ENCODE assay signal across 15 mouse cellular contexts in the genomic region with DNA sequence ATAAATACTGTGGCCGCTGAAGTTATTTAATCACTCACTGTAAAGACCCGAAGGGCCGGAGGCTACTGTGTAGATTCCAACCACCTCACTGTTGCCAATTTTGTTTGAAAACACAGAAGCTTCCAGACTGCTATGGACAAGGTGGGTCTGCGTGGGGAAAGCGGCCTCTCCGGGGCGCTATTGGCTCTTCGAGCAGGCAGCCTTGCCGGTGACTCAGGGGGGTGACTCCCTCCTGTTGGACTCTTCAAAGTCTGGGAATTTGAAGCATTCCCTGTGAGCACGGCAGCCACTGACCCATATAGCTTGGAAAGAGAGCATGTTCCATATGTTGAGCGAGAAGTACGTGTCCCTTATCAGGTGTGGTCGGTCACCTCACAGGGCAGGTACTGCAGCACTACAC. TPM values are rescaled to one million over a fixed set of nuclear protein-coding genes. Genes with fewer than 3 reads are reported as not detected.
DNase-seq lines count a peak whose midpoint lies in the region; ATAC-seq and TF ChIP-seq lines count a peak whose summit lies in the region.
"Had no signal": no experiment of that assay in that cellular context is flagged by ENCODE, and none has a peak within 500 bp of the region (broad histone marks: within the 10 kb centered on the region; RNA-seq: fewer than 3 reads in every experiment).

No protein-coding gene starts in this region.

- intact Hi-C loops in heart, postnatal 14 days (cut with DNase I): no loop called here
- intact Hi-C loops in left cerebral cortex, postnatal 14 days (cut with DNase I): loop anchor here (5.0 kb wide), 2 partner anchors 114 to 219 kb away; a partner anchor contains a TSS

- no peak for TF ChIP-seq CTCF in heart, postnatal 0 days (IDR thresholded peaks at IDR 0.05; ENCODE audit: low read depth)
- TF ChIP-seq CTCF in E14TG2a.4 (conservative IDR thresholded peaks at IDR 0.05; ENCODE audit: low read length): no peak

- DNase-seq in forebrain, embryonic 14.5 days (ENCODE audit: low spot score): no peak
- DNase-seq in heart, postnatal 0 days (ENCODE audit: low spot score): no peak
- DNase-seq in heart, postnatal 14 days: no peak
- DNase-seq in induced T-regulatory cell, adult 2 months (ENCODE audit: low read depth): peak; percentile 19
- DNase-seq in left cerebral cortex, postnatal 14 days (ENCODE audit: low spot score in 2 of 2): no peak
- no peak for DNase-seq in urinary bladder, postnatal 14 days (ENCODE audit: low spot score)
- DNase-seq: cerebellum, adult 8-10 months; gastrocnemius, postnatal 25 days; kidney, postnatal 10 days had no signal

- no peak for ATAC-seq in forebrain, embryonic 14.5 days
- ATAC-seq in forebrain, embryonic 12.5 days (ENCODE audit: low FRiP score): no peak
- no peak for ATAC-seq in heart, postnatal 0 days (ENCODE audit: insufficient read depth, low read depth)
- ATAC-seq: activated CD4-positive, CD25-positive, alpha-beta regulatory T cell, adult 4 months had no signal

- no peak overlapping the region for H3K9ac ChIP-seq in forebrain, embryonic 14.5 days (ENCODE audit: low read length)
- no peak overlapping the region for H3K9ac ChIP-seq in forebrain, embryonic 12.5 days
- H3K9ac ChIP-seq in heart, postnatal 0 days (replicated peaks; ENCODE audit: low read depth, low read length): no peak overlapping the region
- H3K9ac ChIP-seq: hindbrain, embryonic 15.5 days; liver, embryonic 15.5 days had no signal

- H3K27me3 ChIP-seq in forebrain, embryonic 14.5 days (replicated peaks; ENCODE audit: control insufficient read depth, insufficient read depth, low read length): peaks cover 28% of the 10 kb centered on the region
- peaks cover 61% of the 10 kb centered on the region for H3K27me3 ChIP-seq in forebrain, embryonic 12.5 days
- no peaks in the 10 kb centered on the region; the same call in 1 of the 2 replicates for H3K27me3 ChIP-seq in heart, postnatal 0 days (ENCODE audit: control insufficient read depth, insufficient read depth, low read length)
- H3K27me3 ChIP-seq in E14TG2a.4 (ENCODE audit: insufficient read depth, low read length): peaks cover 58% of the 10 kb centered on the region

- H3K4me2 ChIP-seq in forebrain, embryonic 14.5 days (ENCODE audit: low read length): 0 out of 2 replicates have a peak overlapping the region, but pooled peaks have one; percentile 97
- no peak overlapping the region for H3K4me2 ChIP-seq in forebrain, embryonic 12.5 days
- peak overlapping the region; percentile 93 for H3K4me2 ChIP-seq in heart, postnatal 0 days (ENCODE audit: low read depth, low read length)

- peaks cover 11% of the 10 kb centered on the region for H3K4me1 ChIP-seq in forebrain, embryonic 14.5 days (ENCODE audit: control insufficient read depth, insufficient read depth, low read length)
- peaks cover 18% of the 10 kb centered on the region for H3K4me1 ChIP-seq in forebrain, embryonic 12.5 days
- H3K4me1 ChIP-seq in heart, postnatal 0 days (ENCODE audit: control insufficient read depth, insufficient read depth): peaks cover 24% of the 10 kb centered on the region
- H3K4me1 ChIP-seq in E14TG2a.4 (replicated peaks; ENCODE audit: low read depth, low read length): peaks cover 55% of the 10 kb centered on the region

- no peaks in the 10 kb centered on the region for H3K36me3 ChIP-seq in forebrain, embryonic 14.5 days (ENCODE audit: control insufficient read depth, insufficient read depth, low read length)
- H3K36me3 ChIP-seq in forebrain, embryonic 12.5 days (replicated peaks): no peaks in the 10 kb centered on the region
- no peaks in the 10 kb centered on the region for H3K36me3 ChIP-seq in heart, postnatal 0 days (replicated peaks; ENCODE audit: control insufficient read depth, insufficient read depth, low read length)
- H3K36me3 ChIP-seq in E14TG2a.4 (ENCODE audit: insufficient read depth, low read length): no peaks in the 10 kb centered on the region
- H3K36me3 ChIP-seq: hindbrain, embryonic 15.5 days; liver, embryonic 15.5 days had no signal

- no peak overlapping the region for H3K27ac ChIP-seq in forebrain, embryonic 14.5 days (ENCODE audit: low read depth, low read length)
- H3K27ac ChIP-seq in forebrain, embryonic 12.5 days: no peak overlapping the region
- no peak overlapping the region for H3K27ac ChIP-seq in heart, postnatal 0 days (ENCODE audit: low read depth)
- H3K27ac ChIP-seq: hindbrain, embryonic 15.5 days; liver, embryonic 15.5 days had no signal

- no peak for TF ChIP-seq EP300 in heart, postnatal 0 days (IDR thresholded peaks at IDR 0.05; ENCODE audit: low read depth)

- H3K4me3 ChIP-seq in forebrain, embryonic 14.5 days (ENCODE audit: low read depth, low read length): no peak overlapping the region
- no peak overlapping the region for H3K4me3 ChIP-seq in forebrain, embryonic 12.5 days (replicated peaks)
- H3K4me3 ChIP-seq in heart, postnatal 0 days (ENCODE audit: low read depth, low read length): no peak overlapping the region
- H3K4me3 ChIP-seq in E14TG2a.4 (replicated peaks; ENCODE audit: low read length): 0 out of 2 replicates have a peak overlapping the region, but pooled peaks have one; percentile 76

- WGBS in forebrain, embryonic 14.5 days: 49% methylated on average over 13 of the region's 13 CpGs
- 56% methylated on average over 13 of the region's 13 CpGs for WGBS in forebrain, embryonic 12.5 days
- 31% methylated on average over 13 of the region's 13 CpGs for WGBS in heart, postnatal 0 days

- H3K9me3 ChIP-seq in forebrain, embryonic 14.5 days (replicated peaks; ENCODE audit: control insufficient read depth, low read length): no peaks in the 10 kb centered on the region
- no peaks in the 10 kb centered on the region for H3K9me3 ChIP-seq in forebrain, embryonic 12.5 days
- no peaks in the 10 kb centered on the region for H3K9me3 ChIP-seq in heart, postnatal 0 days (replicated peaks; ENCODE audit: control insufficient read depth, low read length)
- no peaks in the 10 kb centered on the region for H3K9me3 ChIP-seq in E14TG2a.4 (ENCODE audit: low read length)
- H3K9me3 ChIP-seq: hindbrain, embryonic 15.5 days; liver, embryonic 15.5 days had no signal

RNA-seq across cellular contexts. Expression of a gene that starts 1.2 kb away (rescaled TPM):
- 4.8 and 6.2 TPM in 2 replicates for polyA plus RNA-seq in forebrain, embryonic 14.5 days (2014; fragmentation: Nextera tagmentation; extraction: Ambion mirVana)
- 8.1 and 9.0 TPM in 2 replicates for polyA plus RNA-seq in forebrain, embryonic 12.5 days (2016; fragmentation: Nextera tagmentation; extraction: Ambion mirVana)
- total RNA-seq in heart, postnatal 0 days (2014; rRNA removed; ENCODE audit: low replicate concordance): 13.2 and 19.3 TPM in 2 replicates
- polyA plus RNA-seq in heart, postnatal 0 days (2015; fragmentation: Nextera tagmentation; extraction: Ambion mirVana): 14.4 and 15.2 TPM in 2 replicates
- total RNA-seq in heart, postnatal 14 days (2021): 10 to 100 TPM; 44.8 to 49.3 TPM
- 10 to 100 TPM; 17.7 to 19.6 TPM for total RNA-seq in left cerebral cortex, postnatal 14 days (2021)
- total RNA-seq: monocyte, adult 5-6 weeks had no signal

RNA-seq across cellular contexts. Expression of a gene that starts 52.8 kb away (rescaled TPM):
- polyA plus RNA-seq in forebrain, embryonic 14.5 days (2014; fragmentation: Nextera tagmentation; extraction: Ambion mirVana): 1.5 and 1.8 TPM in 2 replicates
- polyA plus RNA-seq in forebrain, embryonic 12.5 days (2016; fragmentation: Nextera tagmentation; extraction: Ambion mirVana): 2.8 and 3.0 TPM in 2 replicates
- total RNA-seq in heart, postnatal 0 days (2014; rRNA removed; ENCODE audit: low replicate concordance): 25.7 and 35.2 TPM in 2 replicates
- 7.1 and 7.3 TPM in 2 replicates for polyA plus RNA-seq in heart, postnatal 0 days (2015; fragmentation: Nextera tagmentation; extraction: Ambion mirVana)
- 10 to 100 TPM; 41.0 to 45.9 TPM for total RNA-seq in heart, postnatal 14 days (2021)
- 10 to 100 TPM; 11.4 to 14.2 TPM for total RNA-seq in left cerebral cortex, postnatal 14 days (2021)
